Mouse (Mus musculus): ENCODE results near the gene Mamstr. TPM values are rescaled to one million over a fixed set of nuclear protein-coding genes. Genes with fewer than 3 reads are reported as not detected.
"Not testable (repeated sequence)": the region's sequence is repeated elsewhere in the genome, so short reads cannot be mapped to it uniquely, and the experiment has no call there.

Mamstr gene
- polyA plus RNA-seq, 1 experiment, result 0.74 TPM

DNA sequence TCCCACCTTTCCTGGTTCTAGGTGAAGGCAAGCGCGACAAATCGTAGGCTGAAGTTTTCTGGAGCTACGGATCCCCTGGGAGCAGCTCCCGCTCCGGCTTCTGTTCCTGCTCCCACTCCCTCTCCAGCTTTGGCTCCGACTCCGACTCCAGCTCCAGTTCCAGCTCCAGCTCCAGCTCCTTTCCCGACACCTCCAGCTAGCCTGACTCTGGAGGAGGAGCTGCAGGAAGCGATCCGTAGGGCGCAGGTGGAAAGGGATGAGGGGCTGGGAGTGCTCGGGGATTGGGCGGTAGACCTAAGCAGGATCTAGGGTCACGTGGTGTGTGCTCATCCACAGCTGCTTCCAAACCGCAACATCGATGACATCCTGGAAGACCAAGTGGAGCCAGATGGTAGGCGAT is 4.4 kb downstream of the Mamstr start:
- H3K27ac ChIP-seq (ENCODE audit: control insufficient read depth, insufficient read depth, low read depth, low read length), result no peak overlapping the region
- H3K36me3 ChIP-seq (ENCODE audit: control insufficient read depth, insufficient read depth, low read length), result no peaks in the 10 kb centered on the region
- no peak for TF ChIP-seq POLR2A (IDR thresholded peaks at IDR 0.05; ENCODE audit: control insufficient read depth, low read depth, low read length)
- no peak for TF ChIP-seq CTCF (IDR thresholded peaks at IDR 0.05; ENCODE audit: control insufficient read depth, insufficient read depth, insufficient replicate concordance, low read depth, low read length)
- no peak overlapping the region; the same call in 1 of the 2 replicates for H3K4me3 ChIP-seq (ENCODE audit: control insufficient read depth, low read depth, low read length)
- peaks cover 17% of the 10 kb centered on the region for H3K4me1 ChIP-seq (ENCODE audit: control insufficient read depth, insufficient read depth, low read length)
- no peaks in the 10 kb centered on the region for H3K27me3 ChIP-seq (ENCODE audit: control insufficient read depth, insufficient read depth, low read length)

DNA sequence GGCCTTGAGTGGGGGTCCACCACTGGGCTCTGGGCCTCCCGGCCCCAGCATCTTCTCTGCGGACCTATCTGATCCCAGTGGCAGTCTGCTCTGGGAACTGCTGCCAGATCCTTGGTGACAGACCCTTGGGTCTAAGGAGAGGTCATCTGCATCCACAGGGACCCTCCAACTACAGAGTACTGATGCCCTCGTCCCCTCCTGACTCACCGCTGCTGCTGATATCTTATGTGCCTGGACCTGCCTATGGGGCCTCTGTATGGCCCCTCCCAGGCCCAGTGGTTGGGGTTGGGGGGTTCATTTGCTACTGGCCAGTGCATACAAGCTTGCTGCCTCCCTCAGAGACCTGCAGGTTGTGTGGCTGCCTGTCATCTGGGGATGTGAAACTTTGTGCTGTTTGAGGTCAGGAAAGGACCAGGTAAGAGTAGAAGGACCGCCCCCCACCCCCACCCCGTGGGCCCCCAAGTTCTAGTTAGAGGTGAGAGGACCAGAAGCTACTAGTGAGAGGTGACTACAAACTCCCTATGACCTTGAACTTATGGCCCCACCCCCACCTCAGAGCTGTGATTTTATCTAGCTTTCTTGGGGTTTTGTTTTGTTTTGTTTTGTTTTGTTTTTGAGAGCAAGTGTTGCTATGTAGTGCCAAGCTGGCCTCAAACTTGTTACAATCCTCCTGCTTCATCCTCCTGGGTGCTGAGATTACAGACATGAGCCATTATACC is 5.3 kb downstream of the Mamstr start:
- H3K36me3 ChIP-seq (ENCODE audit: control insufficient read depth, insufficient read depth, low read length), result no peaks in the 10 kb centered on the region
- TF ChIP-seq POLR2A (IDR thresholded peaks at IDR 0.05; ENCODE audit: control insufficient read depth, low read depth, low read length), result no peak
- TF ChIP-seq CTCF (IDR thresholded peaks at IDR 0.05; ENCODE audit: control insufficient read depth, insufficient read depth, insufficient replicate concordance, low read depth, low read length), result no peak
- H3K27ac ChIP-seq (ENCODE audit: control insufficient read depth, insufficient read depth, low read depth, low read length), result no peak overlapping the region
- no peaks in the 10 kb centered on the region for H3K27me3 ChIP-seq (ENCODE audit: control insufficient read depth, insufficient read depth, low read length)
- H3K4me3 ChIP-seq (ENCODE audit: control insufficient read depth, low read depth, low read length), result no peak overlapping the region
- peaks cover 14% of the 10 kb centered on the region for H3K4me1 ChIP-seq (ENCODE audit: control insufficient read depth, insufficient read depth, low read length)

DNA sequence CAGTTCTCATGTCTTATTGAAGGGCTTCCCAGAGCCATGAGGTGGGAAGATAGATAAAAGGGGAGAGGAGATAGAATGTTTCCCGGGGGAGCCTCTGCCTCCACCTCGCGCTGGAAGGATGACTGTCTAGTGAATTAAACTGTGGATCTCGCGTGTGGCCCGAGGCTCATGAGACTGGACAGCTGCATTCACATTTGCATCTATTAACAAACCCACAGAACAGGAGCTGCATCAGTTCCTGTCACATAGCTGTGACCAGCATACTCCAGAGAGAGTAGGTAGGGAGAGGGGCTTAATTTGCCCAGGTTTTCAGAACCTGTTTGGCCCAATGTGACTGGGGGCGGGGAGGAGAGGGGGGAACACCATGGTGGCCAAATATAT is 5.8 kb downstream of the Mamstr start:
- no peak for TF ChIP-seq CTCF (IDR thresholded peaks at IDR 0.05; ENCODE audit: control insufficient read depth, insufficient read depth, insufficient replicate concordance, low read depth, low read length)
- no peak for TF ChIP-seq POLR2A (IDR thresholded peaks at IDR 0.05; ENCODE audit: control insufficient read depth, low read depth, low read length)
- H3K27ac ChIP-seq (ENCODE audit: control insufficient read depth, insufficient read depth, low read depth, low read length), result no peak overlapping the region

GRCm38 (mm10) chr7:45646671-45647070 is 6.9 kb downstream of the Mamstr start:
- Histone ChIP-seq H3K4me3 (ENCODE audit: control insufficient read depth, low read depth, low read length) (no peak overlapping the region), H3K4me1 (ENCODE audit: control insufficient read depth, insufficient read depth, low read length) (peaks cover 16% of the 10 kb centered on the region), H3K27ac (ENCODE audit: control insufficient read depth, insufficient read depth, low read depth, low read length) (no peak overlapping the region), H3K36me3 (ENCODE audit: control insufficient read depth, insufficient read depth, low read length) (no peaks in the 10 kb centered on the region), H3K27me3 (ENCODE audit: control insufficient read depth, insufficient read depth, low read length) (no peaks in the 10 kb centered on the region)
- TF ChIP-seq CTCF (IDR thresholded peaks at IDR 0.05; ENCODE audit: control insufficient read depth, insufficient read depth, insufficient replicate concordance, low read depth, low read length) (no peak), POLR2A (IDR thresholded peaks at IDR 0.05; ENCODE audit: control insufficient read depth, low read depth, low read length) (no peak)

More for the DNA sequence above, 5.8 kb downstream of the Mamstr start:
- Histone ChIP-seq H3K27me3 (ENCODE audit: control insufficient read depth, insufficient read depth, low read length) (no peaks in the 10 kb centered on the region), H3K36me3 (ENCODE audit: control insufficient read depth, insufficient read depth, low read length) (no peaks in the 10 kb centered on the region), H3K4me3 (ENCODE audit: control insufficient read depth, low read depth, low read length) (no peak overlapping the region), H3K4me1 (ENCODE audit: control insufficient read depth, insufficient read depth, low read length) (peaks cover 16% of the 10 kb centered on the region)

- TF ChIP-seq CTCF (IDR thresholded peaks at IDR 0.05; ENCODE audit: control insufficient read depth, insufficient read depth, insufficient replicate concordance, low read depth, low read length) (no peak), POLR2A (IDR thresholded peaks at IDR 0.05; ENCODE audit: control insufficient read depth, low read depth, low read length) (no peak)
- Histone ChIP-seq H3K36me3 (ENCODE audit: control insufficient read depth, insufficient read depth, low read length) (no peaks in the 10 kb centered on the region), H3K4me1 (ENCODE audit: control insufficient read depth, insufficient read depth, low read length) (peaks cover 5% of the 10 kb centered on the region), H3K4me3 (ENCODE audit: control insufficient read depth, low read depth, low read length) (no peak overlapping the region), H3K27ac (ENCODE audit: control insufficient read depth, insufficient read depth, low read depth, low read length) (no peak overlapping the region), H3K27me3 (ENCODE audit: control insufficient read depth, insufficient read depth, low read length) (no peaks in the 10 kb centered on the region)
Measured at GRCm38 (mm10) chr7:45649351-45649750, 9.6 kb downstream of the Mamstr start.

GRCm38 (mm10) chr7:45650484-45650883 is 10.7 kb downstream of the Mamstr start:
- H3K27me3 ChIP-seq (ENCODE audit: control insufficient read depth, insufficient read depth, low read length); H3K36me3 ChIP-seq (ENCODE audit: control insufficient read depth, insufficient read depth, low read length); H3K4me1 ChIP-seq (ENCODE audit: control insufficient read depth, insufficient read depth, low read length); H3K27ac ChIP-seq (ENCODE audit: control insufficient read depth, insufficient read depth, low read depth, low read length); H3K4me3 ChIP-seq (ENCODE audit: control insufficient read depth, low read depth, low read length): not testable (repeated sequence)

GRCm38 (mm10) chr7:45654424-45655047 is 14.8 kb downstream of the Mamstr start:
- Histone ChIP-seq H3K27ac (ENCODE audit: control insufficient read depth, insufficient read depth, low read depth, low read length) (no peak overlapping the region), H3K36me3 (ENCODE audit: control insufficient read depth, insufficient read depth, low read length) (no peaks in the 10 kb centered on the region), H3K4me3 (ENCODE audit: control insufficient read depth, low read depth, low read length) (peak overlapping the region; percentile 4), H3K27me3 (ENCODE audit: control insufficient read depth, insufficient read depth, low read length) (no peaks in the 10 kb centered on the region), H3K4me1 (ENCODE audit: control insufficient read depth, insufficient read depth, low read length) (peaks cover 8% of the 10 kb centered on the region)
- no peak for TF ChIP-seq CTCF (IDR thresholded peaks at IDR 0.05; ENCODE audit: control insufficient read depth, insufficient read depth, insufficient replicate concordance, low read depth, low read length)

All from testis, adult 2 months (tissue).